Mouse (Mus musculus): ENCODE measurements around the gene Acsl3. TPM values are rescaled to one million over a fixed set of nuclear protein-coding genes. Genes with fewer than 3 reads are reported as not detected.

The Acsl3 gene
- 35.0 and 39.7 TPM in 2 replicates for polyA plus RNA-seq (2012; rRNA removed)
- 58.5 and 64.8 TPM in 2 replicates for polyA plus RNA-seq (2014; fragmentation: Nextera tagmentation; extraction: Ambion mirVana)

GRCm38 (mm10) chr1:78657671-78658440, at the start of gene Acsl3, which contains the start of gene Utp14b:
TSS of gene Acsl3 (plus strand) at chr1:78657825.
TSS of gene Utp14b (plus strand) at chr1:78658038.
- Histone ChIP-seq H3K36me3 (ENCODE audit: control insufficient read depth, insufficient read depth, low read length) (no peaks in the 10 kb centered on the region), H3K4me3 (replicated peaks; ENCODE audit: low read length) (peak within 1 kb of the TSS; percentile 94), H3K27me3 (ENCODE audit: control insufficient read depth, insufficient read depth, low read length) (no peaks in the 10 kb centered on the region), H3K9ac (ENCODE audit: low read depth, low read length, severe bottlenecking) (peak within 1 kb of the TSS; percentile 94), H3K4me1 (ENCODE audit: control insufficient read depth, insufficient read depth, low read length) (peaks cover 22% of the 10 kb centered on the region), H3K9me3 (ENCODE audit: control insufficient read depth, low read length) (no peaks in the 10 kb centered on the region), H3K27ac (replicated peaks; ENCODE audit: low read depth, low read length) (peak within 1 kb of the TSS; percentile 96), H3K4me2 (replicated peaks; ENCODE audit: low read depth, low read length, severe bottlenecking) (peak within 1 kb of the TSS; percentile 52)
- under 1% methylated on average over 55 of the region's 104 CpGs for WGBS
- TF ChIP-seq POLR2A (IDR thresholded peaks at IDR 0.05; ENCODE audit: borderline replicate concordance, extremely low read depth, insufficient read depth, insufficient read length) = peak; percentile 97
- peak; percentile 97 for DNase-seq (ENCODE audit: low spot score)
- ATAC-seq (ENCODE audit: low FRiP score, low read depth) = peak; percentile 100

GRCm38 (mm10) chr1:78609134-78609907, 48.3 kb upstream of the Acsl3 start:
- DNase-seq (ENCODE audit: low spot score) = no peak
- ATAC-seq (ENCODE audit: low FRiP score, low read depth) = no peak
- H3K9me3 ChIP-seq (ENCODE audit: control insufficient read depth, low read length) = no peaks in the 10 kb centered on the region
- no peak overlapping the region for H3K27ac ChIP-seq (replicated peaks; ENCODE audit: low read depth, low read length)
- no peak overlapping the region for H3K9ac ChIP-seq (ENCODE audit: low read depth, low read length, severe bottlenecking)
- peaks cover 6% of the 10 kb centered on the region; the same call in 1 of the 2 replicates for H3K4me1 ChIP-seq (ENCODE audit: control insufficient read depth, insufficient read depth, low read length)
- H3K4me3 ChIP-seq (replicated peaks; ENCODE audit: low read length) = no peak overlapping the region
- TF ChIP-seq POLR2A (IDR thresholded peaks at IDR 0.05; ENCODE audit: borderline replicate concordance, extremely low read depth, insufficient read depth, insufficient read length) = no peak
- H3K4me2 ChIP-seq (replicated peaks; ENCODE audit: low read depth, low read length, severe bottlenecking) = no peak overlapping the region
- H3K36me3 ChIP-seq (ENCODE audit: control insufficient read depth, insufficient read depth, low read length) = no peaks in the 10 kb centered on the region
- no peaks in the 10 kb centered on the region for H3K27me3 ChIP-seq (ENCODE audit: control insufficient read depth, insufficient read depth, low read length)
- 15% methylated on average over 12 of the region's 12 CpGs for WGBS

GRCm38 (mm10) chr1:78611039-78611438, 46.6 kb upstream of the Acsl3 start:
- no peaks in the 10 kb centered on the region for H3K36me3 ChIP-seq (ENCODE audit: control insufficient read depth, insufficient read depth, low read length)
- H3K9me3 ChIP-seq (ENCODE audit: control insufficient read depth, low read length) = no peaks in the 10 kb centered on the region
- H3K4me3 ChIP-seq (replicated peaks; ENCODE audit: low read length) = no peak overlapping the region
- peak; percentile 40 for DNase-seq (ENCODE audit: low spot score)
- H3K4me2 ChIP-seq (replicated peaks; ENCODE audit: low read depth, low read length, severe bottlenecking) = no peak overlapping the region
- ATAC-seq (ENCODE audit: low FRiP score, low read depth) = peak; percentile 72; the same call in 1 of the 2 replicates
- peaks cover 6% of the 10 kb centered on the region; the same call in 1 of the 2 replicates for H3K4me1 ChIP-seq (ENCODE audit: control insufficient read depth, insufficient read depth, low read length)
- 51% methylated on average over 4 of the region's 4 CpGs for WGBS
- H3K9ac ChIP-seq (ENCODE audit: low read depth, low read length, severe bottlenecking) = no peak overlapping the region
- H3K27ac ChIP-seq (replicated peaks; ENCODE audit: low read depth, low read length) = no peak overlapping the region
- no peaks in the 10 kb centered on the region for H3K27me3 ChIP-seq (ENCODE audit: control insufficient read depth, insufficient read depth, low read length)
- TF ChIP-seq POLR2A (IDR thresholded peaks at IDR 0.05; ENCODE audit: borderline replicate concordance, extremely low read depth, insufficient read depth, insufficient read length) = no peak

DNA sequence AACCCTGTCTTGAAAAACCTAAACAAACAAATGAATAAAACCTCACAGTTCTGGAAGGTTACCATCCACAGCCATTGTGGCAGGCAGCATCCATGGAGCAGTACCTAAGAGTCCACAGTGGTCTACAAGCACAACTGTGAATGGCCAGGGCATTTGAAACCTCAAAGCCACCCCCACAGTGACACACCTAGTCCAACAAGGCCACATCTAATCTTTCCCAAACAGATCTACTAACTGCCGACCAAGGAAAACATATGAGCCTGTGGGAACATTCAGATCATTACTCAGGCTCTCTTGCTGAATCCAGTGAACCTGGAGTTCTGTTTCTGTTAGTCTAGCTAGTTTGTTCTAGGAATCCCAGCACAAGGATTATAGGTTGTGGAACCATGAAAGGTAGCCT, 44.7 kb upstream of the Acsl3 start:
- no peak for ATAC-seq (ENCODE audit: low FRiP score, low read depth)
- H3K36me3 ChIP-seq (ENCODE audit: control insufficient read depth, insufficient read depth, low read length) = no peaks in the 10 kb centered on the region
- no peak for DNase-seq (ENCODE audit: low spot score)
- H3K4me3 ChIP-seq (replicated peaks; ENCODE audit: low read length) = no peak overlapping the region
- H3K9ac ChIP-seq (ENCODE audit: low read depth, low read length, severe bottlenecking) = no peak overlapping the region
- no peak overlapping the region for H3K27ac ChIP-seq (replicated peaks; ENCODE audit: low read depth, low read length)
- H3K27me3 ChIP-seq (ENCODE audit: control insufficient read depth, insufficient read depth, low read length) = no peaks in the 10 kb centered on the region
- peaks cover 6% of the 10 kb centered on the region; the same call in 1 of the 2 replicates for H3K4me1 ChIP-seq (ENCODE audit: control insufficient read depth, insufficient read depth, low read length)
- 87% methylated on average over 1 of the region's 1 CpGs for WGBS
- H3K4me2 ChIP-seq (replicated peaks; ENCODE audit: low read depth, low read length, severe bottlenecking) = no peak overlapping the region
- H3K9me3 ChIP-seq (ENCODE audit: control insufficient read depth, low read length) = no peaks in the 10 kb centered on the region
- no peak for TF ChIP-seq POLR2A (IDR thresholded peaks at IDR 0.05; ENCODE audit: borderline replicate concordance, extremely low read depth, insufficient read depth, insufficient read length)

GRCm38 (mm10) chr1:78624352-78624751, 33.3 kb upstream of the Acsl3 start:
- Histone ChIP-seq H3K27me3 (ENCODE audit: control insufficient read depth, insufficient read depth, low read length) (no peaks in the 10 kb centered on the region), H3K4me3 (replicated peaks; ENCODE audit: low read length) (no peak overlapping the region), H3K9me3 (ENCODE audit: control insufficient read depth, low read length) (no peaks in the 10 kb centered on the region), H3K9ac (ENCODE audit: low read depth, low read length, severe bottlenecking) (no peak overlapping the region), H3K27ac (replicated peaks; ENCODE audit: low read depth, low read length) (no peak overlapping the region), H3K4me2 (replicated peaks; ENCODE audit: low read depth, low read length, severe bottlenecking) (no peak overlapping the region), H3K36me3 (ENCODE audit: control insufficient read depth, insufficient read depth, low read length) (no peaks in the 10 kb centered on the region), H3K4me1 (ENCODE audit: control insufficient read depth, insufficient read depth, low read length) (no peaks in the 10 kb centered on the region)
- ATAC-seq (ENCODE audit: low FRiP score, low read depth) (no peak), DNase-seq (ENCODE audit: low spot score) (no peak)
- no peak for TF ChIP-seq POLR2A (IDR thresholded peaks at IDR 0.05; ENCODE audit: borderline replicate concordance, extremely low read depth, insufficient read depth, insufficient read length)
- 88% methylated on average over 2 of the region's 2 CpGs for WGBS

Data from limb, embryonic 14.5 days (tissue).